Mouse (Mus musculus) urinary bladder, adult 2 months (tissue): ENCODE measurements around the gene Cdk18. TPM values are rescaled to one million over a fixed set of nuclear protein-coding genes. Genes with fewer than 3 reads are reported as not detected.
"Not testable (repeated sequence)": the region's sequence is repeated elsewhere in the genome, so short reads cannot be mapped to it uniquely, and the experiment has no call there.

Source experiments
- DNase-seq: peaks from one replicate; pipeline ENCODE4 v3.0.0; 2022; ENCODE audit warnings: low spot score
- polyA plus RNA-seq: library from polyadenylated mRNA; depleted of rRNA; stranded (reverse); fragments of >200 nt; gene quantifications from 2 replicates; pipeline ENCODE4 v1.2.3, GENCODE M21; 2012; rRNA removed

The Cdk18 gene
- 20.5 and 26.8 TPM in 2 replicates for polyA plus RNA-seq

DNA sequence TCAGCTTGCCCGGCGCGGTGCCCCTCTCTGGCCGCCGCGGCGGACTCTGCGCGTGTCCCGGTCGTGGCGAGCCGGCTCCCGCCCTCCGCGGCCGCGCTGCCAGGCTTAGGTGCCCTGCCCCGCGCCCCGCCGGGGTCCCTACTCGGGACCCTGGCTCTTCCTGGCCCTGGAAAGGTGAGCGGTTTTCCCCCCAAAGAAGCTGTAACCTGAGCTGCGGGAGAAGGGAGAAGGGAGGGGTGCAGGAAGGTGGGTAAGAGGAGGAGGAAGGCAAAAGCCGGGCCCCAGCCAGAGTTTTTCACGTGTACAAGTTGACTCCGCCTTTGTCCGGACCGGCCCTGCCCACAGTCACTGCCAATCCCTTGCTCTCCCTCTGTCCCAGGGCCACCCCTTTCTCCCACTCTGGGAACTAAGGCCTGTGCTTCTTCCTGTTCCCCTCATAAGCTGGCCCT lies at the start of gene Cdk18:
Gene Cdk18 (minus strand): TSS at position 269 of the 449 bp plus-strand sequence.
- no peak for DNase-seq

- DNase-seq = no peak
Observed at GRCm38 (mm10) chr1:132189231-132189630, 49.7 kb upstream of the Cdk18 start.

- DNase-seq = no peak
Observed at GRCm38 (mm10) chr1:132188442-132189066, 49.1 kb upstream of the Cdk18 start.

DNA sequence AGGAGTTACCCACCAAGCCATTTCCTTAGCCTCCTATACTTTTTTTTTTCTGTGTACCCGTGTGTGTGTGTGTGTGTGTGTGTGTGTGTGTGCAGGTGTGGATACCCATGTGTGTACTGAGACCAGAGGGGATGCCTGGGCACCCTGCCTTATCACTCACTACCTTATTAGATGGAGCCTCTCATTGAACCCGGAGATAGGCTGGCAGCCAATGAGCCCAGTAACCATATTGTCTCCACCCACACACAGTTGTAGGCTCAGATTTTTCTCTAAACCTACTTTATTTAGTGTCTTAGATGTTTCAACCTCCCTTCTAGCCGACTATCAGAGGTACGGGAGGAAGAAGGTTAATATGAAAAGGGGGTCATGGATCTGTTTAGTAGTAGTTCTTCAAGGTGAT lies 46.8 kb upstream of the Cdk18 start:
- DNase-seq = no peak

DNA sequence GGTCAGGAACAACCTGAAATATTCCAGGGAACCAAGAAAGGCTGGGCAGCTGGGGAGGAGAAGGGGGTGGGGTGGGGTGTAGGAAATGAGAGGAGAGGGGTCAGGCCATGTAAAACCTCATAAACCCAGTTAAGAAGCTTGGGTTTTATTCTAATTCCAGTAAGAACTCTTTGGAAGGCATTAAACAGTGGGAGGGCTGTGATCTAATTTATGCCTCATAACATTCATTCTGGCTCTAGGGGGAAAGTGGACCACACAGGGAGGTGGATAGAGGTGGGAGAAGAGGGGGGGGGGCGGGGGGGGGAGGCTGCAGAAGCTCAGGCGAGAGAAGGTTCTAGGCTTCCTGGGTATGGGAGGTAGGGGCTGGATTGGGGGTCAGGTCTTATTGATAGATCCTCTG lies 32.1 kb upstream of the Cdk18 start:
- DNase-seq = no peak

GRCm38 (mm10) chr1:132170698-132171097 lies 31.2 kb upstream of the Cdk18 start:
- no peak for DNase-seq

DNA sequence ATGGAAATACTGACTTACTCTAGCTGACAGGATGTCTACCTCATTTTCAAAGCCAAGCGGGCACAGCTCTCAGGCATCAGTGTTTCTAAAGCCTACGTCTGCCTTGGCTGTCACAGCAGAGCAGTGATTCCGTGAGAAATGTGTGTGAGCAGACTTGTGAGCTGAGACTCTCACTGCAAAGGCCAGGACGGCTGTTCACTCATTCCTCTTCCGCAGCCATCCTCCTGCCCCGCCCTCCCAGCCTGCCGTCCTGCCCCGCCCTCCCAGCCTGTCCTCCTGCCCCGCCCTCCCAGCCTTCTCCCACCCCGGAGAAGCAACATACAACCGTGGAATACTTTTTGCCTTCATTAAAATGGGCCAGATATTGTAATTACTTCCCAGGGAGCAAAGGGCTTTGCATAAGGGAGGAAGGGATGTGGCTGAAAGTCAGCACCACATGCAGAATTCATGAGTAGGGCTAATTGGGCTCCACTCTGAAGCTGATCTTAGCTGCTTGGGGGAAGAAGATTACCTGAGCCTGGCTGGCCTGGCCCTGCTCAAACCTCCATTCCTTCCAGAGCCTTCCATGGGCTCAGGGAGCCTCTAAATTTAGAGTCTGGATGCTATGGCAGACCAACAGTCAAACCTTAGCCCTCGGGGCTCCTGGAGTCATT lies 28.8 kb upstream of the Cdk18 start:
- DNase-seq = no peak

- no peak for DNase-seq
Observed at GRCm38 (mm10) chr1:132165859-132166258, 26.4 kb upstream of the Cdk18 start.

DNA sequence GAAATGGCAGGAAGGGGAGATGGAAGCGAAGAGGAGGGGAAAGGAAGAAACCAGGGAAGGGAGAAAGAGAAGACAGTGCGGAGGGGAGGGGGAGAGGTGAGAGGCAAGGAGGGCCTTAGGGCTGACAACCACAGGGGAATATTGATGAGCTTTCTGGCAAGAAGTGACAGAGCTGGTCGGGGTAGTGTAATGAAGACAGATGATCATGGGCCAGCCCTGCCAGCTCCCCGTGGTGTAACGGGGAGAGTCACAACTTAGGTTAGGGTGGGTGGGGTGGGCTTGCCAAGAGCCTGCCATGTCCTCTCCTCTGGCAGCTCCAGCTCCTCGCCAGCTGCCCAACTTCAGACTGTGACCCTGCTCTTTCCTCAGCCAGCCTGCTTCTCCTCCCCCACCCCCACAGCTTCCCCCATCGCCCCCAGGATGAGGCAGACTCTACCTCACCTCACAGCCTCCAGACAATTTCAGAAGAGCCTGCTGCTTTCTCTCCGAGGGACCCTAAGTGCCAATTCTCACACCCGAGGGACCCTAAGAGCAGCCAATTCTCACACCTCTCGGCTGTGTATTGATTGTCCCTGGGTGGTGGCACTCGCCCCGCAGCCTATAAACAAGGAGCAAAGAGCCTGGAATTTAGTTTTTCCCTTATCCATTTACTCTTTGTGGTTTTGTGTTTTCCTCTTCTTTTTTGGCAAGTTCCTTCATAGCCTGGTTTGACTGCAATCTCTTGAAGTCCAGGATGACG lies 25.5 kb upstream of the Cdk18 start:
- DNase-seq = no peak

DNA sequence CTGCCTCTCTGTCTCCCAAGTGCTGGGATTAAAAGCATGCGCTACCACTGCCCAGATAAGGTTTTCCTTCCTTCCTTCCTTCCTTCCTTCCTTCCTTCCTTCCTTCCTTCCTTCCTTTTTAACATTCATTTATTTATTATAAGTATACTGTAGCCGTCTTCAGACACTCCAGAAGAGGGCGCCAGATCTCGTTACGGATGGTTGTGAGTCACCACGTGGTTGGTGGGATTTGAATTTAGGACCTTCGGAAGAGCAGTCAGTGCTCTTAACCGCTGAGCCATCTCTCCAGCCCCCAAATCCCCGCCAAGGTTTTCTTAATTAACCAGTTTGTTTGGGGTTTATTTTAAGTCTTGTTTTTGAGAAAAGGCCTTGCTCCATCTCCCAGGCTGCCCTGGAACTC lies 23.1 kb upstream of the Cdk18 start:
- DNase-seq = not testable (repeated sequence)

- peak; percentile 18 for DNase-seq
Observed at GRCm38 (mm10) chr1:132161211-132161880, 21.9 kb upstream of the Cdk18 start.

DNA sequence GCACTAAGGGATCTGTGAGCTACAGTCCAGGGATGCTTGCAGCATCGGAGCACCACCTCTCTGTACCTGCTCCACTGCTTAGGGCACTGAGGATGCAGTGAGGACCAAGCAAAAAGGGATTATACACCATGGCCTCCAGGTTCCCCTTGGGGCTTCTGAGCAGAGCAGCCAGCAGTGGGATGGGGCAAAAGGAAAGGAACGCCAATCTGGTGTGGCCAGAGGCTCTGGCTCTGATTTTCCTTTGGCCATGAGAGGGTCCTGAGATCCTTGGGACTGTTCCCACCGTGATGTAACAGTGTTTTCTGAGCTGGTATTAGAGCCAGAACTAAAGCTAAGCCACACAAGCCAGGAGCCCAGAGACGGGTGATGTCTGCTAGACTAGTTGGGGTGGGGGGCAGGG lies 20.2 kb upstream of the Cdk18 start:
- DNase-seq = no peak

GRCm38 (mm10) chr1:132158741-132159140 lies 19.3 kb upstream of the Cdk18 start:
- DNase-seq = no peak

- DNase-seq = no peak
Observed at GRCm38 (mm10) chr1:132157808-132158207, 18.3 kb upstream of the Cdk18 start.

GRCm38 (mm10) chr1:132157016-132157781 lies 17.7 kb upstream of the Cdk18 start:
- DNase-seq = peak; percentile 72

DNA sequence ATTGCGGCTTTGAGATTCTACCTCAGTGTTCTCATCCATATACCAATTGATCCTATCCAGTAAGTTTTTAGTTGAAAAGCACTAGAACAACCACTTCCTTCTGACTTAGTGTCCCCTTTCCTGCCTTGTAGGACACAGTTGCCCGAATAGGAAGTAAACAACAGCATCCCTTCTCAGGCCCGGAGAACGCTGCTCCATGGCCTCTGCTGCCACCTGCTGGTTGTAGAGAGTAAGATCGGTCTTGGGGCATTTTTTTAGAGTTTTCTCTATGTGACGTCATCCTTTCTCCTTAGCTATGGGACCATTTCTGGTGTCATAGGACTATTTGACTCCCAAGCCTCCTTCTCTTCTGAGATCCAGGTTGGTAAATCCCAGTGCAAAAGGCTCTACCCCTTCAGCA lies 16.3 kb upstream of the Cdk18 start:
- no peak for DNase-seq

GRCm38 (mm10) chr1:132153691-132154090 lies 14.2 kb upstream of the Cdk18 start:
- no peak for DNase-seq

DNA sequence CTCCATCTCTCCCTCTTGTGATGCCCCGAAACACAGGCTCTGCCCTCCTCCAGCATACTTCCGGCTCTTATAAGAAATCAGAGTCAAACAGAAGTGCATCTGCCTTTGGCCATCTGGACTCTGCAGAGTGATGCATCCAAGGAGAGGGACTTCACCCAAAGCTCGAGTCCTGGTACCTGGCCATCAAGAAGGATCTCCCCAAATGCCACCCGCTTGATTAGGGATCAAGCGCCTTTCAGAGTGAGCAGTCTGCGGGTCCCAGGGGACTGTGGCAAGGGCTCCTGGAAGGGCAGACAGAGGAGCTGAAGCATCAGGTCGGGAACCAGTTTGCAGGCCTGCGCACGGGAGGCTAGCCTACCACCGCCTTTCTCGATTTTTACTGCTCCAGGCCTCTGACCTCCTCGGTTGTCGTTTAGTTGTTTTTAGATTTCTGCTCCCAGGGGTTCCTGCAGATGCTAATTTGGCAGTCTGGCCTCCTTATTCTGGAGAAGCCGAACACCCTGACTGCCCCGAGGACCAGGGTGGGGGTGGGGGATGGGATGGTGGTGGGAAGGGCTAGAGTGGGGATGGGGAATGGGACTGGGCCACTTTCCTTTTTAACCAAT lies 13.7 kb upstream of the Cdk18 start:
- DNase-seq = no peak

DNA sequence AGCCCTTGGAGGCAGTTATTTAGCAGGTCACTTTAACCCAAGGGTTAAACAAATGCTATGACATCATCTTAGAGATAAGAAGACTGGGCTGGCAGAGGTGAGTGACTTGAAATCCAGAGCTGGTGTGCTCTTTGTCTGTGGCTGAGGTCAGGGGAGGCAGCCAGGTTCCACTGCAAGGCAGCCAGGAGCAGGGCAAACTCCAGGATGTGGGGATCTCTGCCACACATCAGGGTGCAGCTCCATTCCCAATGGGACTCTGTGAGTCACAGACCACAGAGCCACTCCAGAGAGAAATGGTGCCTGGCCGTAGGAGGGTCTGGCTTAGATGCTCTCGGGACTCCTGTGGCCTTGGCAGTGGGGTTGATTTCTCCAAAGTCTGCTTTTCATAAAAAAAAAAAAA lies 12.4 kb upstream of the Cdk18 start:
- no peak for DNase-seq

GRCm38 (mm10) chr1:132150817-132151601 lies 11.5 kb upstream of the Cdk18 start:
- DNase-seq = no peak
